Mouse (Mus musculus): ENCODE data around the gene Sap18b.

DNA sequence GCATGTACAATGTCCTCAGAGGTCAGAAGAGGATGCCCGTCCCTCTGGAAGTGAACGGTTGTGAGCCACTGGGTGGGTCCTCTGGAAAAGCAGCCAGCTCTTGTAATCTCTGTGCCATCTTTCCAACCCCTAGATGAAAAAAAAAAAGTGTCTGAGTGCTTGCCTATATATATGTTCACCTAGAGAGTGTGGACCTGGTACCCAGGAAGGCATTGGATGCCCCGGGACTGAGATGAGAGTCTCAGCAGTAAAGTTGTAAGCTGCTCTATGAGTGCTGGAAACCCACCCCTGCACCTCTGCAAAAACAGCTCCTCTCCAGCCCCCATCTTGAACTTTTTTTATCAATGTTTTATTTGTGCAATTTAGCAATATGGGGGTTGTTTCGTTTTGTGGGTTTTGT lies 16.5 kb upstream of the Sap18b start:
- TF ChIP-seq CTCF (IDR thresholded peaks at IDR 0.05; ENCODE audit: control insufficient read depth, insufficient read depth, low read length) (no peak), POLR2A (IDR thresholded peaks at IDR 0.05; ENCODE audit: borderline replicate concordance, control insufficient read depth, low read depth, low read length) (no peak)

All from bone marrow, adult 2 months (tissue).